ENCODE assay signal across 8 mouse cellular contexts in the genomic region with DNA sequence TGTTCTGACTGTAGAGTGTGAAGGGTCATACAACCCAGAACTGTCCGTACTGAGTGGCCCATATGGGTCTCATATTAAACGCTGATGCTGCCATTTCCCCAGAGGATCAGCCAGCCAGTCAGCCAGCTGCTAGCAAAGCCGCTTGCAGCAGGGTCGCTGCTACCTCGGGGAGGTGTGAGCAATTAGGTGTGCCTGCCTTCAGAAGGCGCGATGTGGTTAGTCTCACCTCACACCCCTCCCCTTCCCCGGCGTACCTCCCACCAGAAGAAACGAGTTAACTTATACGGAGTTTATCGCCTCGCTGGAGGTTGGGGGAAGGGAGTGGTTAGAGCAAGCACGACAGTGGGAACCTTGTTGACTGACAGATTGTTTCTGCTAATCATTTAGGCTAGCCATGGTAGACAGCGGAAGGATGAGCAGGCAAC. TPM values are rescaled to one million over a fixed set of nuclear protein-coding genes. Genes with fewer than 3 reads are reported as not detected.
DNase-seq lines count a peak whose midpoint lies in the region; ATAC-seq and TF ChIP-seq lines count a peak whose summit lies in the region.

No protein-coding gene starts in this region.

- WGBS in forebrain, embryonic 11.5 days: under 1% methylated on average over 15 of the region's 15 CpGs
- 1% methylated on average over 15 of the region's 15 CpGs for WGBS in intestine, embryonic 16.5 days
- under 1% methylated on average over 15 of the region's 15 CpGs for WGBS in liver, postnatal 0 days (ENCODE audit: insufficient replicate concordance)
- under 1% methylated on average over 15 of the region's 15 CpGs for WGBS in small intestine, adult 2 months

- no peak overlapping the region for H3K9ac ChIP-seq in ES-Bruce4 (ENCODE audit: low read depth, poor library complexity, severe bottlenecking)
- no peak overlapping the region for H3K9ac ChIP-seq in forebrain, embryonic 11.5 days (ENCODE audit: low read length)
- H3K9ac ChIP-seq in intestine, embryonic 16.5 days (ENCODE audit: low read depth, low read length): no peak overlapping the region
- no peak overlapping the region for H3K9ac ChIP-seq in liver, postnatal 0 days (replicated peaks)

- TF ChIP-seq CTCF in ES-Bruce4 (IDR thresholded peaks at IDR 0.05; ENCODE audit: low read depth, low read length): no peak
- TF ChIP-seq CTCF in liver, postnatal 0 days (IDR thresholded peaks at IDR 0.05; ENCODE audit: low read depth): no peak
- no peak for TF ChIP-seq CTCF in small intestine, adult 2 months (IDR thresholded peaks at IDR 0.05; ENCODE audit: extremely low read depth, insufficient read length, insufficient replicate concordance, low read depth, low read length)

- H3K9me3 ChIP-seq in ES-Bruce4 (replicated peaks; ENCODE audit: control insufficient read depth, insufficient read depth, low read length, poor library complexity, severe bottlenecking): no peaks in the 10 kb centered on the region
- H3K9me3 ChIP-seq in forebrain, embryonic 11.5 days (ENCODE audit: control insufficient read depth, low read length): no peaks in the 10 kb centered on the region
- no peaks in the 10 kb centered on the region for H3K9me3 ChIP-seq in intestine, embryonic 16.5 days (ENCODE audit: control insufficient read depth, low read length)
- H3K9me3 ChIP-seq in liver, postnatal 0 days (ENCODE audit: low read length): no peaks in the 10 kb centered on the region

- peak overlapping the region; percentile 99 for H3K4me2 ChIP-seq in forebrain, embryonic 11.5 days (ENCODE audit: low read depth, low read length, severe bottlenecking)
- peak overlapping the region; percentile 100 for H3K4me2 ChIP-seq in intestine, embryonic 16.5 days (ENCODE audit: low read depth, low read length)
- H3K4me2 ChIP-seq in liver, postnatal 0 days (ENCODE audit: low read depth, low read length): peak overlapping the region; percentile 98

- no peaks in the 10 kb centered on the region for H3K4me1 ChIP-seq in ES-Bruce4 (ENCODE audit: control insufficient read depth, insufficient read depth, low read length)
- H3K4me1 ChIP-seq in forebrain, embryonic 11.5 days (replicated peaks; ENCODE audit: control insufficient read depth, insufficient read depth, low read length): peaks cover 9% of the 10 kb centered on the region
- peaks cover 7% of the 10 kb centered on the region; the same call in 1 of the 2 replicates for H3K4me1 ChIP-seq in intestine, embryonic 16.5 days (ENCODE audit: control insufficient read depth, insufficient read depth, low read length)
- peaks cover 4% of the 10 kb centered on the region for H3K4me1 ChIP-seq in liver, postnatal 0 days (ENCODE audit: insufficient read depth)
- H3K4me1 ChIP-seq in small intestine, adult 2 months (ENCODE audit: control insufficient read depth, insufficient read depth, insufficient read length, low read length): peaks cover 6% of the 10 kb centered on the region; the same call in 1 of the 2 replicates

- H3K4me3 ChIP-seq in ES-Bruce4 (ENCODE audit: low read depth, low read length): peak overlapping the region; percentile 24
- H3K4me3 ChIP-seq in forebrain, embryonic 11.5 days (ENCODE audit: low read depth, low read length): peak overlapping the region; percentile 54
- peak overlapping the region; percentile 76 for H3K4me3 ChIP-seq in intestine, embryonic 16.5 days (ENCODE audit: low read length)
- H3K4me3 ChIP-seq in liver, postnatal 0 days (ENCODE audit: low read depth, low read length): peak overlapping the region; percentile 56
- peak overlapping the region; percentile 67 for H3K4me3 ChIP-seq in small intestine, adult 2 months (ENCODE audit: low read depth, low read length)

- TF ChIP-seq POLR2A in ES-Bruce4 (IDR thresholded peaks at IDR 0.05; ENCODE audit: insufficient read depth, low read length): no peak
- TF ChIP-seq POLR2A in small intestine, adult 2 months (IDR thresholded peaks at IDR 0.05; ENCODE audit: low read depth, low read length): no peak

- peak; percentile 15; the same call in 1 of the 2 replicates for ATAC-seq in cerebellum, adult (ENCODE audit: insufficient number of reproducible peaks, low FRiP score, low TSS enrichment)
- peak; percentile 5; the same call in 1 of the 2 replicates for ATAC-seq in forebrain, embryonic 11.5 days (replicated peaks; ENCODE audit: low FRiP score)
- ATAC-seq in intestine, embryonic 16.5 days: no peak
- ATAC-seq in liver, postnatal 0 days: no peak

- no peak overlapping the region for H3K27ac ChIP-seq in ES-Bruce4 (ENCODE audit: insufficient read depth, low read length)
- no peak overlapping the region for H3K27ac ChIP-seq in forebrain, embryonic 11.5 days (ENCODE audit: low read depth, low read length)
- no peak overlapping the region for H3K27ac ChIP-seq in intestine, embryonic 16.5 days (ENCODE audit: low read length)
- no peak overlapping the region for H3K27ac ChIP-seq in liver, postnatal 0 days (ENCODE audit: low read depth)
- no peak overlapping the region for H3K27ac ChIP-seq in small intestine, adult 2 months (ENCODE audit: insufficient read depth, low read depth, low read length)

- no peak for TF ChIP-seq EP300 in ES-Bruce4 (IDR thresholded peaks at IDR 0.05; ENCODE audit: insufficient read depth, low read depth, low read length)
- no peak for TF ChIP-seq EP300 in liver, postnatal 0 days (IDR thresholded peaks at IDR 0.05; ENCODE audit: low read depth)

- no peaks in the 10 kb centered on the region for H3K36me3 ChIP-seq in ES-Bruce4 (ENCODE audit: control insufficient read depth, insufficient read depth, low read length, poor library complexity, severe bottlenecking)
- no peaks in the 10 kb centered on the region for H3K36me3 ChIP-seq in forebrain, embryonic 11.5 days (ENCODE audit: control insufficient read depth, insufficient read depth, low read length)
- H3K36me3 ChIP-seq in intestine, embryonic 16.5 days (ENCODE audit: control insufficient read depth, insufficient read depth, low read length): no peaks in the 10 kb centered on the region
- no peaks in the 10 kb centered on the region for H3K36me3 ChIP-seq in liver, postnatal 0 days (replicated peaks; ENCODE audit: insufficient read depth, low read length)
- H3K36me3 ChIP-seq in small intestine, adult 2 months (ENCODE audit: control insufficient read depth, insufficient read depth, low read length): no peaks in the 10 kb centered on the region

- no peak for DNase-seq in cerebellum, adult 9-10 months
- DNase-seq in forebrain, embryonic 11.5 days (ENCODE audit: low spot score): peak; percentile 65
- DNase-seq in liver, postnatal 0 days: no peak
- DNase-seq in ovary, postnatal 14 days (ENCODE audit: low spot score): no peak

- H3K27me3 ChIP-seq in ES-Bruce4 (ENCODE audit: control insufficient read depth, insufficient read depth, low read length, poor library complexity, severe bottlenecking): peaks cover 3% of the 10 kb centered on the region
- H3K27me3 ChIP-seq in forebrain, embryonic 11.5 days (ENCODE audit: control insufficient read depth, insufficient read depth, low read length): peaks cover 20% of the 10 kb centered on the region
- no peaks in the 10 kb centered on the region; the same call in 1 of the 2 replicates for H3K27me3 ChIP-seq in intestine, embryonic 16.5 days (replicated peaks; ENCODE audit: control insufficient read depth, insufficient read depth, low read length)
- H3K27me3 ChIP-seq in liver, postnatal 0 days (ENCODE audit: insufficient read depth, low read length): peaks cover 34% of the 10 kb centered on the region
- H3K27me3 ChIP-seq in small intestine, adult 2 months (ENCODE audit: control insufficient read depth, insufficient read depth, low read length): peaks cover 12% of the 10 kb centered on the region

RNA-seq across cellular contexts. Expression of gene Rasgef1b, which starts 0.8 kb away (rescaled TPM):
- 1.9 and 2.4 TPM in 2 replicates for polyA plus RNA-seq in ES-Bruce4 (2011; ENCODE audit: insufficient read depth, insufficient read length, low read depth, missing spikeins)
- polyA plus RNA-seq in forebrain, embryonic 11.5 days (2014; fragmentation: Nextera tagmentation; extraction: Ambion mirVana): 21.5 and 25.5 TPM in 2 replicates
- polyA plus RNA-seq in intestine, embryonic 16.5 days (2015; fragmentation: Nextera tagmentation; extraction: Ambion mirVana): 6.1 and 7.3 TPM in 2 replicates
- polyA plus RNA-seq in liver, postnatal 0 days (2015; fragmentation: Nextera tagmentation; extraction: Ambion mirVana): 9.1 and 11.8 TPM in 2 replicates
- 4.9 and 16.2 TPM in 2 replicates for polyA plus RNA-seq in small intestine, adult 2 months (2012; rRNA removed)

Comparison
In these comparisons a context has a peak if more than half of its experiments do, and no peak if none do; other contexts are left out.
1. ATAC-seq: peak in cerebellum, adult (single experiment) and forebrain, embryonic 11.5 days (single experiment); none in intestine, embryonic 16.5 days (single experiment) and liver, postnatal 0 days (single experiment).
2. H3K4me3 ChIP-seq: peak in every context shown above with its lines; median percentile 76 in intestine, embryonic 16.5 days; 67 in small intestine, adult 2 months; 56 in liver, postnatal 0 days; 54 in forebrain, embryonic 11.5 days; 24 in ES-Bruce4.
3. Peak in every context shown above with its lines, with median percentiles within 50 percentile points of each other: H3K4me2 ChIP-seq.